Mouse (Mus musculus): ENCODE data around the gene Tmem255b. TPM values are rescaled to one million over a fixed set of nuclear protein-coding genes. Genes with fewer than 3 reads are reported as not detected.

Gene Tmem255b
- polyA plus RNA-seq, 1 experiment from 2014 or later, result 1.0 TPM

Other genes with a start within 250 kb of the Tmem255b start
- 16.9 and 19.7 TPM in 2 replicates for gene Grtp1, start 234.6 kb upstream of the Tmem255b start, polyA plus RNA-seq (2015; fragmentation: Nextera tagmentation; extraction: Ambion mirVana)
- 0.29 TPM in 1 of 2 replicates, not detected in the other for gene Adprhl1, start 181.0 kb upstream of the Tmem255b start, polyA plus RNA-seq (2015; fragmentation: Nextera tagmentation; extraction: Ambion mirVana)
- 35.5 and 35.9 TPM in 2 replicates for gene Dcun1d2, start 147.1 kb upstream of the Tmem255b start, polyA plus RNA-seq (2015; fragmentation: Nextera tagmentation; extraction: Ambion mirVana)
- 45.1 and 54.1 TPM in 2 replicates for gene Tmco3, start 147.0 kb upstream of the Tmem255b start, polyA plus RNA-seq (2015; fragmentation: Nextera tagmentation; extraction: Ambion mirVana)
- gene Tfdp1, start 96.4 kb upstream of the Tmem255b start, polyA plus RNA-seq (2015; fragmentation: Nextera tagmentation; extraction: Ambion mirVana), result 87.2 and 96.5 TPM in 2 replicates
- gene Atp4b, start 38.4 kb upstream of the Tmem255b start, polyA plus RNA-seq (2015; fragmentation: Nextera tagmentation; extraction: Ambion mirVana), result not detected in 2 replicates
- gene Grk1, start 30.1 kb upstream of the Tmem255b start, polyA plus RNA-seq (2015; fragmentation: Nextera tagmentation; extraction: Ambion mirVana), result not detected in 2 replicates
- gene Gas6, start 59.3 kb downstream of the Tmem255b start, polyA plus RNA-seq (2015; fragmentation: Nextera tagmentation; extraction: Ambion mirVana), result 37.7 and 45.7 TPM in 2 replicates
- gene 1700029H14Rik, start 127.3 kb downstream of the Tmem255b start, polyA plus RNA-seq (2015; fragmentation: Nextera tagmentation; extraction: Ambion mirVana), result not detected in 2 replicates
- gene Rasa3, start 242.4 kb downstream of the Tmem255b start, polyA plus RNA-seq (2015; fragmentation: Nextera tagmentation; extraction: Ambion mirVana), result 29.3 and 33.2 TPM in 2 replicates